Mouse (Mus musculus): ENCODE measurements around the gene Ache. TPM values are rescaled to one million over a fixed set of nuclear protein-coding genes. Genes with fewer than 3 reads are reported as not detected.
"Not testable (repeated sequence)": the region's sequence is repeated elsewhere in the genome, so short reads cannot be mapped to it uniquely, and the experiment has no call there.

Gene Ache
- 10 to 100 TPM; 61.0 to 73.5 (median 63.6) TPM for total RNA-seq (2022)

GRCm38 (mm10) chr5:137287032-137287952 is at the start of gene Ache:
Gene Ache (plus strand): TSS chr5:137287519.
- DNase-seq (ENCODE audit: low spot score in 2 of 2): peak; percentile 75 to 77

- DNase-seq (ENCODE audit: low spot score in 2 of 2): no peak
These were observed 23.2 kb upstream of the Ache start for GRCm38 (mm10) chr5:137263897-137264720.

DNA sequence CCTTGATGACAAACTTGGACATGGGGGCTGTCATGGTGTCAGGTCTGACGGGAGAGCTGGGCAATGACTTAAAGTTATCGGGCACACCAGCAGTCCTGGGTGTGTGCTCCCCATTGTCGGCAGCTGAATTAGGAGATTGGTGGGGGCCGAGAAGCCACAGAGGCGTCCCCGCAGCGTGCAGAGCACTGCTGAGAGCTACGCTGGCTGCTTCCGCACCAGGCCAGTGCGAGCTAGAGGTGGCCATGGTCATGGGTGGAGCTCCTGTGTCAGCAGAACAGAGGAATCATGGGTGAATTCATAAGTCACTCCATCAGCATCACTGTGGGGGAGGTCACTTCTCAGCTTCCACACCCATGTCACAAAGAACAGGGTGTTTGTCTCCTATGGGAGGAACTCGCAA is 22.5 kb upstream of the Ache start:
- no peak for DNase-seq (ENCODE audit: low spot score in 2 of 2)

- DNase-seq (ENCODE audit: low spot score in 2 of 2): no peak
These were observed 19.0 kb upstream of the Ache start for GRCm38 (mm10) chr5:137268131-137268910.

GRCm38 (mm10) chr5:137277360-137278342 is 9.7 kb upstream of the Ache start:
- no peak for DNase-seq (ENCODE audit: low spot score in 2 of 2)

- DNase-seq (ENCODE audit: low spot score in 2 of 2): not testable (repeated sequence)
These were observed 2.9 kb upstream of the Ache start for GRCm38 (mm10) chr5:137284411-137284810.

GRCm38 (mm10) chr5:137285045-137285444 is 2.3 kb upstream of the Ache start:
- DNase-seq (ENCODE audit: low spot score in 2 of 2): no peak

DNA sequence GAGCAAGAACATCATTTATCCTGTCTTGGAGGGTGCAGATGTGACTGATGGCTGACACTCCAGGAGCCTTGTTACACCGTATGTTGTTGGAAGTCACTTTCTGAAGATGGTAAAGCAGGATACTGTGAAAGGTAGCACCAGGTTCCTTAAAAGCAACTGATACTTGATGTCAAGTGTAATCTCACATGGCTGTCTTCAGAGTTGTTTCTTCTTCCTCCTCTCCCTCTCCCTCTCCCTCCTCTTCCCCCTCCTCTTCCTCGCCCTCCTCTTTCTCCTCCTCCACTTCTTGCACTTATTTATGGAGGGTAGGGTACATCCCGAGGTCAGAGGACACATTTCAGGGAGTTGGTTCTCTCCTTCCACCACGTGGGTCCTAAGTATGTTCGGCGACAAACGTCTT is 1.3 kb upstream of the Ache start:
- no peak for DNase-seq (ENCODE audit: low spot score in 2 of 2)

GRCm38 (mm10) chr5:137286655-137287031 is 676 bp upstream of the Ache start:
- peak; percentile 88 to 91 for DNase-seq (ENCODE audit: low spot score in 2 of 2)

GRCm38 (mm10) chr5:137287953-137288743 is 829 bp downstream of the Ache start:
- peak; percentile 65 to 69 for DNase-seq (ENCODE audit: low spot score in 2 of 2)

- DNase-seq (ENCODE audit: low spot score in 2 of 2): peak in 1 of 2 experiments; percentile 50
These were observed 1.7 kb downstream of the Ache start for GRCm38 (mm10) chr5:137288999-137289470.

DNA sequence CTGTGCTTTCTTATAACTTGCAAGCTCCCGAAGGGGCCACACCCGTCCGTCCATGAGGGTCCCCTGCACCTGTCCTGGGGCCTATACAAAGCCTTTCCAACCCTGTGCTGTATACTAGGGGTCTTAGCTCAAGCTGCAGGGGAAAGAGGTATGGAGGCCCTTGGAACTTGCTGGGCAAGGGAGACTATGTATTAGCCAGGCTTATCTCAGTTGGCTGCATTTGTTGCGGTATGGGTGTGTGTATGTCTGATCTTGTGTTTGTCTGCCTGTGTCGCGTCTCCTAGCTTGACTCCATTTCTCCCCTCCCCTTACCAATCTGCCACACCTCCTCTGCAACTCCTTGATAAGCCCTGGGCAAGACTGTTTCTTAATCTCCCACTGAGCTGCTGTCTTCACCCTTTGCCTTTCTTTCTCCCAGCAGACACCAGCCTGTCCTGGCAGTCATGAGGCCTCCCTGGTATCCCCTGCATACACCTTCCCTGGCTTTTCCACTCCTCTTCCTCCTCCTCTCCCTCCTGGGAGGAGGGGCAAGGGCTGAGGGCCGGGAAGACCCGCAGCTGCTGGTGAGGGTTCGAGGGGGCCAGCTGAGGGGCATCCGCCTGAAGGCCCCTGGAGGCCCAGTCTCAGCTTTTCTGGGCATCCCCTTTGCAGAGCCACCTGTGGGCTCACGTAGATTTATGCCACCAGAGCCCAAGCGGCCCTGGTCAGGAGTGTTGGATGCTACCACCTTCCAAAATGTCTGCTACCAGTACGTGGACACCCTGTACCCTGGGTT is 2.5 kb downstream of the Ache start:
- DNase-seq (ENCODE audit: low spot score in 2 of 2): no peak

DNA sequence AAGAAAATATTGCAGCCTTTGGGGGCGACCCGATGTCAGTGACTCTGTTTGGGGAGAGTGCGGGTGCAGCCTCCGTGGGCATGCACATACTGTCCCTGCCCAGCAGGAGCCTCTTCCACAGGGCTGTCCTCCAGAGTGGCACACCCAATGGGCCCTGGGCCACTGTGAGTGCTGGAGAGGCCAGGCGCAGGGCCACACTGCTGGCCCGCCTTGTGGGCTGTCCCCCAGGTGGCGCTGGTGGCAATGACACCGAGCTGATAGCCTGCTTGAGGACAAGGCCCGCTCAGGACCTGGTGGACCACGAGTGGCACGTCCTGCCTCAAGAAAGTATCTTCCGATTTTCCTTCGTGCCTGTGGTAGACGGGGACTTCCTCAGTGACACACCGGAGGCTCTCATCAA is 3.4 kb downstream of the Ache start:
- peak in 1 of 2 experiments; percentile 51 for DNase-seq (ENCODE audit: low spot score in 2 of 2)

- no peak for DNase-seq (ENCODE audit: low spot score in 2 of 2)
These were observed 4.1 kb downstream of the Ache start for GRCm38 (mm10) chr5:137291381-137291926.

DNA sequence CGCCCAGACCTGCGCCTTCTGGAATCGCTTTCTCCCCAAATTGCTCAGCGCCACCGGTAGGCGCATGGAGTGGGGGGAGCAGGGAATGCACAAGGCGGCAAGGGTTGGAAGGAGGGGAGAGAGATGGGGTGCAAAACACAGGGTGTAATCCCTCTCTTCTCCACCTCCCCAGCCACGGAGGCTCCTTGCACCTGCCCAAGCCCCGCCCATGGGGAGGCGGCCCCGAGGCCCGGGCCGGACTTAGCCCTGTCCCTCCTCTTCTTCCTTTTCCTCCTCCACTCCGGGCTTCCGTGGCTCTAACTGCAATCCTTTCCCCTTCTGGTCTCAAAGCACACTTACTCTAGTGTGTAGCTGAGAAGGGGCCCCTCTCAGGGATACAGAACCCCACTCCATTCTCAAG is 6.0 kb downstream of the Ache start:
- DNase-seq (ENCODE audit: low spot score in 2 of 2): peak; percentile 62 to 69

- DNase-seq (ENCODE audit: low spot score in 2 of 2): peak; percentile 95
These were observed 6.8 kb downstream of the Ache start, which contains the start of gene Ufsp1 for GRCm38 (mm10) chr5:137293839-137294743. Gene Ufsp1 (plus strand): TSS chr5:137294629.

DNA sequence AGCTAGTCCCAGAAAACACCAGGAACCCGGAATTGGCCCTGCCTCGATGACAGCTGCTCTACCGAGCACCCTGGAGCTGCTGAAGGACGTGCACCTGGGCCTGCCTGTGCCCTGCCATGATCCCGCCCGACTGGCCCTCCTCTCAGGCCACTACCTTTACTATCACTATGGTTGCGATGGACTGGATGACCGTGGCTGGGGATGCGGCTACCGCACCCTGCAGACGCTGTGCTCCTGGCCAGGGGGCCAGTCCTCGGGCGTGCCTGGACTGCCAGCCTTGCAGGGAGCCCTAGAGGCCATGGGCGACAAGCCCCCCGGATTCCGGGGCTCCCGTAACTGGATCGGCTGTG is 7.4 kb downstream of the Ache start:
- DNase-seq (ENCODE audit: low spot score in 2 of 2): no peak

Measured in layer of hippocampus, adult 8-10 months (tissue).